Mouse (Mus musculus) C2C12 (cell line): ENCODE measurements around the gene Lpo. TPM values are rescaled to one million over a fixed set of nuclear protein-coding genes. Genes with fewer than 3 reads are reported as not detected.

Experiments used
- H3K27me3 ChIP-seq: one replicate; pipeline ENCODE4 v1.6.1; 2011; ENCODE audit not compliant: control insufficient read depth, insufficient read depth, insufficient read length
- H3K36me3 ChIP-seq: one replicate; pipeline ENCODE4 v1.6.1; 2011; ENCODE audit not compliant: control insufficient read depth, insufficient read depth
- H3K4me3 ChIP-seq: one replicate; pipeline ENCODE4 v1.5.1; 2011; ENCODE audit warnings: mild to moderate bottlenecking, control low read depth; ENCODE audit not compliant: poor library complexity, insufficient read depth, severe bottlenecking
- H3K79me2 ChIP-seq: one replicate; pipeline ENCODE4 v1.6.1; 2011; ENCODE audit not compliant: control insufficient read depth, insufficient read depth
- H3K79me3 ChIP-seq: one replicate; pipeline ENCODE4 v1.6.1; 2011; ENCODE audit warnings: low read depth, control low read depth
- H3ac ChIP-seq: one replicate; pipeline ENCODE3; 2011; ENCODE audit warnings: low read depth; ENCODE audit not compliant: control insufficient read depth, insufficient read length
- CEBPB ChIP-seq: IDR thresholded peaks from one replicate; pipeline ENCODE4 v1.6.1; 2011; ENCODE audit warnings: low read depth, mild to moderate bottlenecking, control low read depth, moderate library complexity
- CTCF ChIP-seq: IDR thresholded peaks from one replicate; pipeline ENCODE4 v1.5.1; 2011; ENCODE audit not compliant: control insufficient read depth, insufficient read depth, insufficient read length
- FOSL1 ChIP-seq: IDR thresholded peaks from one replicate; pipeline ENCODE4 v1.8.0; 2011; ENCODE audit warnings: mild to moderate bottlenecking, low read length; ENCODE audit not compliant: poor library complexity, insufficient read depth, severe bottlenecking
- MAX ChIP-seq: IDR thresholded peaks from one replicate; pipeline ENCODE4 v1.6.1; 2011; ENCODE audit warnings: mild to moderate bottlenecking, control low read depth
- MYOD1 ChIP-seq: IDR thresholded peaks from one replicate; pipeline ENCODE4 v1.6.1; 2011; ENCODE audit warnings: low read depth; ENCODE audit not compliant: control insufficient read depth, insufficient read length
- MYOG ChIP-seq: IDR thresholded peaks from one replicate; pipeline ENCODE4 v1.6.1; 2011; ENCODE audit not compliant: control insufficient read depth, insufficient read length; ENCODE audit errors: extremely low read depth
- USF1 ChIP-seq: IDR thresholded peaks from one replicate; pipeline ENCODE4 v1.6.1; 2011; ENCODE audit warnings: low read depth, mild to moderate bottlenecking, control low read depth, moderate library complexity
- polyA plus RNA-seq: library from polyadenylated mRNA; unstranded; fragments of >200 nt; fragmentation: generic; extraction: Trizol; gene quantifications from one replicate; pipeline ENCODE4 v1.2.1, GENCODE M21; 2012; ENCODE audit warnings: missing spikeins

The Lpo gene
- polyA plus RNA-seq, 1 experiment = not detected

DNA sequence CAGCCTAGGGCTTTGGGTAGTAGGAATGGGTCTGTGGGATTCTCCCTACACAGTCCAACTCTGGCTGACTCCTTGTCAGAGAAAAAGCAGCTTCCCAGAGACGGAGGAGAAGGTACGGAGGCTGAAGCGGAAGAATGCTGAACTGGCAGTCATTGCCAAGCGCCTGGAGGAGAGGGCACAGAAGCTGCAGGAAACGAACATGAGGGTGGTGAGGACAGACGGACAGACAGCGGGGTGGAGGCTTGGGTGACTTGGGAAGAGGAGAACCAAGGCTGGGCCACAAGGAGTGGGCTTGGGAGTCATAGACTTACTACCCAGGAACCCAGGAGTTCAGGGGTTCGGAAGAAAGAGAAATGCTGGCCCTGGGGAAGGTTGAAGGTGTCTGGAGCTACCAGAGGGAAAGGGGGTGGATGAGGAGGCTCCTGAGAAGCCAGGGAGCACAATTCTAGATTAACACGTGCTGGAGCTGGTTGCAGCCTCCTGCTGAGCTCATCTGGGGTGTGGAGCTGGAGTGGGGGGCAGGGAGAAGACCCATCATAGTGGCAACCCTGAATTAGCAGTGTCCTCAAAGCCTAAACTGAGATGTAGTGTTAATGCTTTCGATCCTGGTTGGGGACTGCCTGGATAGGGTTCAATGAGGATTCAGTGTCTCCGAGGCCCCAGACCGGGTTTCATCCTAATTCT, 65.2 kb downstream of the Lpo start:
- no peak overlapping the region for H3ac ChIP-seq
- H3K36me3 ChIP-seq = no peaks in the 10 kb centered on the region
- H3K79me2 ChIP-seq = no peaks in the 10 kb centered on the region
- H3K79me3 ChIP-seq = no peaks in the 10 kb centered on the region
- peaks cover 73% of the 10 kb centered on the region for H3K27me3 ChIP-seq
- TF ChIP-seq CTCF (no peak), MAX (no peak), CEBPB (no peak), MYOG (no peak), MYOD1 (no peak), FOSL1 (no peak), USF1 (no peak)
- no peak overlapping the region for H3K4me3 ChIP-seq

DNA sequence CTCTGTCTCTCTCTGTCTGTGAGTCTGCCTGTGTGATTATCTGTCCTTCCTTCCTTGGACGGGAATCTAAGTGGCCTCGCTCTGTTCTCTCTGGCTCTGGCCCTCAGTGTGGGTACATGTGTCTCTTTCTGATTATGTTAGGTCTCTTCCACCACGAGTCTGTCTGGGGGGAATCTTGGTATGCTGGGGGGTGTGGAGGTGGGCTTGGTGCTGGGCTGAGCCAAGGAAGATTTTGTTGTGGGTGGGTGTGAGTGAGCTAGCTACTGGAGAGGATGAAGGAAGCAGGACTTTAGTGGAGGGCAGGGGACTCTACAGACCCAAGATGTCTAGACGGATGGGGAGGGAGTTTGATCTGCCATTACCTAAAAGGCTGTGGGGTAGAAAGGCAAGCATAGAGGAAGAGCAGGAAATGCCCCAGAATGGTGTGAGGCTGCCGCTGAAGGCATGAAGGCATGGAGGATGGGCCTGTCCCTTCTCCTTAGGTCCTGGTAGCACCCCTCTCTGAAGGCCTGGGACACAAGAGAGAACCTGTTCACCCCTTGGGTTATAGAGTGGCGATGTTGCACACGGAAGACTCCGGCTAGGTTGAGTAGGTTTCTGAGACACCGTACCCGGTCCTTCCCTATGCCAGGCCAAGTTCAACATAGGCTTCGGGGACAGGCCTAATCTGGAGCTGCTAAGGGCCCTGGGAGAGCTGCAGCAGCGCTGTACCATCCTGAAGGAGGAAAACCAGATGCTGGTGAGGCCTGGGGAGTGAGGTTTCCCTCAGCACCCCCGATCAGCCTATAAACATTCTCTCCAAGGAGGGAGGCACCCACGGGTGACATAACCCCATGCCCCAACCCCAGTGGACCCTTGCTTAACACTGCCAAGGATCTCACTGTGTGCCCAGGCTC, 66.0 kb downstream of the Lpo start:
- no peak overlapping the region for H3K4me3 ChIP-seq
- H3ac ChIP-seq = no peak overlapping the region
- TF ChIP-seq CEBPB (no peak), CTCF (no peak), MYOD1 (no peak), MAX (no peak), FOSL1 (no peak), MYOG (no peak)
- H3K79me3 ChIP-seq = peaks cover 2% of the 10 kb centered on the region
- peaks cover 4% of the 10 kb centered on the region for H3K36me3 ChIP-seq
- H3K27me3 ChIP-seq = peaks cover 70% of the 10 kb centered on the region
- H3K79me2 ChIP-seq = peaks cover 4% of the 10 kb centered on the region

DNA sequence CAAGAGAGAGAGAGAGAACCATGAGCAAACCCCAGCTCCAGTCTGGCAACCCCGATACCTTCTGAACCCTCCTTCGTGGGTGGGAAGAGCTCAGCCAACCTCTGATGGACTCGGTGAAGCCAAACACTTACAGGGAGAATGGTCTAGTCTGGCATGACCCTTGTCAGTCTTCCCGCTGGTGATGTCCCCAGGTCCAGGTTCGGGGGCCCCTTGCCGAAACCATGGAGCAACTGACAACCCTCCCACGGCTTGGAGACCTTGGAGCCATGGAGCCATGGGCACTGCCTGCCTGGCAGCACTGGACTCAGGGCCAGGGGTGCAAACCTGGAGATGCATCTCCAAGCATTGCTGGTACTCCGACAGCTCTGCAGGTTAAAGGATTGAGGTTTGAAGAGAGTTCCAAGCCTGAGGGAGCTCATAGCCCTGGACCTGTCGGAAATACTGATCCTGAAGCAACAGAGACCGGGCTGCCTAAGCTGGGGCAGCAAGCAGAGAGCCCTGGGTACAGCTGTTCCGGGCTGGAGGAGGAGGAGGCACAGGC, 66.8 kb downstream of the Lpo start:
- H3K4me3 ChIP-seq = no peak overlapping the region
- H3K36me3 ChIP-seq = peaks cover 9% of the 10 kb centered on the region
- peaks cover 8% of the 10 kb centered on the region for H3K79me3 ChIP-seq
- H3K27me3 ChIP-seq = peaks cover 62% of the 10 kb centered on the region
- TF ChIP-seq MAX = no peak
- no peak for TF ChIP-seq MYOG
- TF ChIP-seq CEBPB = no peak
- no peak for TF ChIP-seq MYOD1
- TF ChIP-seq USF1 = no peak
- no peak for TF ChIP-seq CTCF
- TF ChIP-seq FOSL1 = no peak
- H3ac ChIP-seq = no peak overlapping the region
- peaks cover 12% of the 10 kb centered on the region for H3K79me2 ChIP-seq

DNA sequence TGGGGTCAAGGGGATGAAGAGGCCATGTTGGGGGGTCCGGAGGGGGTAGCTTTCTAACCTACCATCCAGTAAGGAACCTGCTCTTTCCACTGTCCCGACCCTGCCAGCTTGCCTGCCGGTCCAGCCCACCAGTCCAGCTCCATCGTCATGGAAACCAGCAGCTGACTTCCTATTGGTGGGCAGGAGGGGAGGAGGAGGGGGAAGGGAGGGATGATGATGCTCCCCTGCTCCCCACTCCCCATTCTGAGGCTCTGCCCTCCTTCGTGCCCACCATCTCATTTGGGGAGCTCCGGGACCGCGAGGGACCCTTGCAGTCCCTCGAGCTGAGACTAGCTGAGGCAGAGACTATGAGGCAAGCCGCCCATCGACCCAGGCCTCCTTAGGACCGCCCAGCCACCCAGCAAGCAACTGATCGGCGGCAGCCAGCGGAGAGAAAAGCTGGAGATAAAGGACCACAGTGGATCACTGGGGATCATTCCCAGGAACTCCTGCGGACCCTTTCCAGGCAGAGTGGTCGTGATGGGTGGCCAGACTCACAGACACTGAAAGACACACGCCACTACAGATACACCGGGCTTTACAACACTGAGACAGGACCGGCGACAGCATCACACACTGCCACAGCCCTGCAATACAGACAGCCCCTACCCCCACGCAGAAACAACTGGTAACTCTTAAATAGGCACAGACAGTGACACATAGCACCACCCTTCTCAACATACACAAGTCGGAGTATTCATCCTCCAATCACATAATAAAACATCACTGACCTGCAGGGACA, 67.6 kb downstream of the Lpo start, which contains the start of gene Tspoap1:
Gene Tspoap1, plus strand, starts transcription at position 241 of the 781 bp plus-strand sequence.
- Histone ChIP-seq H3ac (no peak within 1 kb of the TSS), H3K27me3 (peaks cover 54% of the 10 kb centered on the region), H3K36me3 (peaks cover 9% of the 10 kb centered on the region), H3K79me2 (peaks cover 19% of the 10 kb centered on the region), H3K79me3 (peaks cover 14% of the 10 kb centered on the region), H3K4me3 (no peak within 1 kb of the TSS)
- TF ChIP-seq CEBPB (no peak), MYOG (no peak), MYOD1 (no peak), FOSL1 (no peak)

DNA sequence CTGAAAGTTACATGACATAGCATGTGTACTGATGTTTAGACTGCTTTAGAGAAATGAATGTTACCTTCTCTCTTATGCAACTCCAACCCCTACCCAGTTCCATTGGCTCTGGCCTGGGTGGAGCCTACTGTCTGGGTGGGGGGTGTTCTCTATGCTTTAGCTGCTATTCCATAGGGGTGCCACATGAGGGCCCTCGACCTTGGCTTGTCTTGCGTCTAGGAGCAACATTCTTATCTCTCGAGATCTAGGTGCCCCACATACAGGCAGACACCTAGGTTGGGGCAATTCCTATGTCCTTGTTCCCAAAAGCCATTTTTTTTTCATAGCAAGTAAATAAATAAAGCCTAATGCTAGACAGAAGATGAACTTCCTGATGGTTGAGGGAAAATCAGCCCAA, 68.5 kb downstream of the Lpo start:
- Histone ChIP-seq H3K79me3 (peaks cover 15% of the 10 kb centered on the region), H3K4me3 (no peak overlapping the region), H3ac (no peak overlapping the region), H3K36me3 (peaks cover 9% of the 10 kb centered on the region), H3K79me2 (peaks cover 21% of the 10 kb centered on the region), H3K27me3 (peaks cover 45% of the 10 kb centered on the region)
- TF ChIP-seq CEBPB (peak; percentile 27), CTCF (no peak)
